Mouse (Mus musculus): ENCODE results near the gene Ppp1r36. TPM values are rescaled to one million over a fixed set of nuclear protein-coding genes. Genes with fewer than 3 reads are reported as not detected.
A peak's percentile ranks its signal among the peaks of the same experiment; 100 is the strongest.

Ppp1r36 gene
- polyA plus RNA-seq, 2 experiments: 3.1 to 4.2 TPM

DNA sequence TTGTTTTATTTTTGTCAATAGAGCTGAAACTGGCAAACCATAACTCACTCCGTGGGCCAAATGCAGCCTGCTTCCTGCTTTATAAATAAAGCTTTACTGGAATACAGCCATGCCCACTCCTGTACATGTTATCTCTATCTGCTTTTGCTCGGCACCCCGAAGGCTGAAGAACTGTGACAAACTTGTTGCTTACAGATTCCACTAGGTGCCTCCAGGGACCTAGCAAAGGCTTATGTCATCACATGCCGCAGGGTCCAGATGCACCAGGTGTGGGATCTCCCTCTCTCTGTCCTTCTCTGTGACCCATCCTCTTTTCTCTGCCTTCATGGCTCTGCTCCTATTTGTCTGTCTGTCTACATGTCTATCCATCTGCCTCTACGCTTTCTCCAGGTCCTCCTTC lies 61.8 kb downstream of the Ppp1r36 start:
- Histone ChIP-seq H3K4me1 (ENCODE audit: control insufficient read depth, insufficient read depth, low read length) (peaks cover 18% of the 10 kb centered on the region), H3K9ac (ENCODE audit: low read depth, low read length, severe bottlenecking) (no peak overlapping the region), H3K36me3 (ENCODE audit: control insufficient read depth, insufficient read depth, low read length) (no peaks in the 10 kb centered on the region), H3K27ac (replicated peaks; ENCODE audit: low read depth, low read length) (peak overlapping the region; percentile 39; the same call in 1 of the 2 replicates), H3K4me3 (replicated peaks; ENCODE audit: low read length) (no peak overlapping the region), H3K9me3 (ENCODE audit: control insufficient read depth, low read length) (no peaks in the 10 kb centered on the region), H3K27me3 (ENCODE audit: control insufficient read depth, insufficient read depth, low read length) (no peaks in the 10 kb centered on the region), H3K4me2 (replicated peaks; ENCODE audit: low read depth, low read length, severe bottlenecking) (0 out of 2 replicates have a peak overlapping the region, but pooled peaks have one; percentile 30)
- no peak for TF ChIP-seq POLR2A (IDR thresholded peaks at IDR 0.05; ENCODE audit: borderline replicate concordance, extremely low read depth, insufficient read depth, insufficient read length)
- no peak for ATAC-seq (ENCODE audit: low FRiP score, low read depth)
- 56% methylated on average over 5 of the region's 5 CpGs for WGBS
- no peak for DNase-seq (ENCODE audit: low spot score)

DNA sequence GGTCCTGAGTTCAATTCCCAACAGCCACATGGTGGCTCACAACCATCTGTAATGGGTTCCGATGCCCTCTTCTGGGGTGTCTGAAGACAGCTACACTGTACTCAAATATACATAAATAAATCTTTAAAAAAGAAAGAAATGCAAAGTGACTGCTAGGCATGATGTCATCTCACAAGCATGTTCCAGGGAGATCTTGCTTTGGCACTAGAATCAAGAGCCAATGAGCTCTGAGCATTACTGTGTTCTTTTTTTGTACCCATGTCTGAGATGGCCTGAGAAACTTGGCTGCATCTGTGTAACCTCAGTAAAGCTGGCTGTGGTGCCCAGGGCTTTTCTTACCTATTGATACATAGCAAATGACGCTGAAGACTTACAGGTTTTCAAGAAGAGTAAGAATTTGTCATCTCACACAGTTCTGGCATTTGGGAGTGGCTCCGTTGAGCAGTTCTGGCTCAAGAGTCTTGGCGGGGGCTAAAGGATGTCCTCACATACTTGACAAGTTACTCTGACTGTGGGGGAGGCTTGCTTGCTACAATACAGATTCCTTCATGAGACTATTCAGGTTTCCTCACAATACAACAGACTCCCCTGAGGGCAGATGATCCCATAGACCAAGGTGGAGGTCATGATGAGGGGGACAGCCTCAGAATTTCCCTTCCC lies 62.6 kb downstream of the Ppp1r36 start:
- H3K4me3 ChIP-seq (replicated peaks; ENCODE audit: low read length): no peak overlapping the region
- 81% methylated on average over 4 of the region's 4 CpGs for WGBS
- ATAC-seq (ENCODE audit: low FRiP score, low read depth): no peak

DNA sequence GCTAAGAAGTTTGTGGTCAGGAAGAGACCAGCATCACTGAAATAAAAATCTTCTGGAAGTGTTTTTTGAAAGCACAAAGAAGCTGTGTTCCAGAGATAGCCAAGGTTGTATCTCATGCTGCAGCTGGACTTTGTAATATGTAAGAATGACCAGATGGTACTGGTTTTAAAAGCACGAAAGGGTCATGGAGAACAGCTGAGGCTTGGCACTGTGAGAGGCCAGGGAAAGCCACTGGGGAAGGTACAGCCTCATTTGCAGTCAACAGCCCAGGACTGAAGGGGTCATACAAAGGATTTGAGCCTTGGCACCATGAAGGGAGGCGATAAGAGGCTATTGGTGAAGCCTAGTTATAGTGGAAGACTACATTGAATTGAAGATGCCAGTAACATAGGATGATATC lies 65.1 kb downstream of the Ppp1r36 start:
- no peaks in the 10 kb centered on the region for H3K27me3 ChIP-seq (ENCODE audit: control insufficient read depth, insufficient read depth, low read length)
- H3K4me3 ChIP-seq (replicated peaks; ENCODE audit: low read length): no peak overlapping the region
- H3K4me2 ChIP-seq (replicated peaks; ENCODE audit: low read depth, low read length, severe bottlenecking): no peak overlapping the region
- no peak overlapping the region for H3K9ac ChIP-seq (ENCODE audit: low read depth, low read length, severe bottlenecking)
- H3K27ac ChIP-seq (replicated peaks; ENCODE audit: low read depth, low read length): no peak overlapping the region
- TF ChIP-seq POLR2A (IDR thresholded peaks at IDR 0.05; ENCODE audit: borderline replicate concordance, extremely low read depth, insufficient read depth, insufficient read length): no peak
- H3K4me1 ChIP-seq (ENCODE audit: control insufficient read depth, insufficient read depth, low read length): peaks cover 18% of the 10 kb centered on the region
- no peaks in the 10 kb centered on the region for H3K9me3 ChIP-seq (ENCODE audit: control insufficient read depth, low read length)
- 69% methylated on average over 2 of the region's 2 CpGs for WGBS
- ATAC-seq (ENCODE audit: low FRiP score, low read depth) (no peak), DNase-seq (ENCODE audit: low spot score) (no peak)
- no peaks in the 10 kb centered on the region for H3K36me3 ChIP-seq (ENCODE audit: control insufficient read depth, insufficient read depth, low read length)

More for the DNA sequence above, 62.6 kb downstream of the Ppp1r36 start:
- DNase-seq (ENCODE audit: low spot score): no peak
- peaks cover 18% of the 10 kb centered on the region for H3K4me1 ChIP-seq (ENCODE audit: control insufficient read depth, insufficient read depth, low read length)
- no peak for TF ChIP-seq POLR2A (IDR thresholded peaks at IDR 0.05; ENCODE audit: borderline replicate concordance, extremely low read depth, insufficient read depth, insufficient read length)
- no peak overlapping the region for H3K9ac ChIP-seq (ENCODE audit: low read depth, low read length, severe bottlenecking)
- no peaks in the 10 kb centered on the region for H3K36me3 ChIP-seq (ENCODE audit: control insufficient read depth, insufficient read depth, low read length)
- H3K9me3 ChIP-seq (ENCODE audit: control insufficient read depth, low read length): no peaks in the 10 kb centered on the region
- no peak overlapping the region for H3K27ac ChIP-seq (replicated peaks; ENCODE audit: low read depth, low read length)
- no peak overlapping the region for H3K4me2 ChIP-seq (replicated peaks; ENCODE audit: low read depth, low read length, severe bottlenecking)
- H3K27me3 ChIP-seq (ENCODE audit: control insufficient read depth, insufficient read depth, low read length): no peaks in the 10 kb centered on the region

DNA sequence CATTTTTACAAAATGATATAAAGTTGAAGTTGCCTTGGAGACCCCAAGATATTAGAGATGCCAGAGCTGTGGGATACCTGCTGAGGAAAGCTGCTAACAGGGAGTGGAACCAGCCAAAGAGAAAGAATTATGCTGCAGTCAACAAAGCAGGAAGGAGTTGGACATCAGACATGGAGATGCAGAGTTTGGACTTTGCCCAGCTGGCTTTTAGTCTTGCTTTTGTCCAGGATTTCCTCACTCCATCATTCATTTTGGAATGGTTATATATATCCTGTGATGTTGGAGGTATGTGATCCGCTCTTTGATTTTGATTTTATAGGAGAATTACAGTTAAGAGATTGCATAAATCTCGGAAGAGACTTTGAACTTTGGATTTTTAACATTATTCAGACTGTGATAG lies 65.6 kb downstream of the Ppp1r36 start:
- TF ChIP-seq POLR2A (IDR thresholded peaks at IDR 0.05; ENCODE audit: borderline replicate concordance, extremely low read depth, insufficient read depth, insufficient read length): no peak
- no peak overlapping the region for H3K9ac ChIP-seq (ENCODE audit: low read depth, low read length, severe bottlenecking)
- WGBS: 81% methylated on average over 2 of the region's 2 CpGs
- no peaks in the 10 kb centered on the region for H3K27me3 ChIP-seq (ENCODE audit: control insufficient read depth, insufficient read depth, low read length)
- no peak overlapping the region for H3K4me3 ChIP-seq (replicated peaks; ENCODE audit: low read length)
- H3K27ac ChIP-seq (replicated peaks; ENCODE audit: low read depth, low read length): no peak overlapping the region
- H3K36me3 ChIP-seq (ENCODE audit: control insufficient read depth, insufficient read depth, low read length): no peaks in the 10 kb centered on the region
- no peaks in the 10 kb centered on the region for H3K9me3 ChIP-seq (ENCODE audit: control insufficient read depth, low read length)
- no peak for ATAC-seq (ENCODE audit: low FRiP score, low read depth)
- peak; percentile 52 for DNase-seq (ENCODE audit: low spot score)
- H3K4me1 ChIP-seq (ENCODE audit: control insufficient read depth, insufficient read depth, low read length): peaks cover 14% of the 10 kb centered on the region
- no peak overlapping the region for H3K4me2 ChIP-seq (replicated peaks; ENCODE audit: low read depth, low read length, severe bottlenecking)

DNA sequence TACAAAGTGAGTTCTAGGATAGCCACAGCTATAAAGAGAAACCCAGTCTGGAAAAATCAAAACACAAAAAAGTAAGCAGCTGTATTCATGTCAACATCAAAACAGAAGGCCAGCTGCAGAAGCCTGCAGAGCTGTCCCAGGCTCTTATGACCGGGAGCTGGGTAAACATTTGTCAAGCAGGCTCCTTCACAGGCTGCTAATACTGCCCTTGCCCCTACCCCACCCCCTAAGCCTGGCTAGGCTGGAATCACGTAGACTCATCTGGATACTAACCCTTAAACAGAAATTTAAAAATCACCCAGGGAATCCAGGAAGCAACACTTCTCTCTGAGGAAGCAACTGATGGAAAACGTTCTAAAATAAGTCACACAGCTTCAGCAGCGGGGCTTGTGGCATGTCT lies 67.5 kb downstream of the Ppp1r36 start:
- no peak overlapping the region for H3K4me2 ChIP-seq (replicated peaks; ENCODE audit: low read depth, low read length, severe bottlenecking)
- H3K4me3 ChIP-seq (replicated peaks; ENCODE audit: low read length): no peak overlapping the region
- no peak overlapping the region for H3K9ac ChIP-seq (ENCODE audit: low read depth, low read length, severe bottlenecking)
- no peaks in the 10 kb centered on the region for H3K9me3 ChIP-seq (ENCODE audit: control insufficient read depth, low read length)
- WGBS: 37% methylated on average over 4 of the region's 4 CpGs
- H3K4me1 ChIP-seq (ENCODE audit: control insufficient read depth, insufficient read depth, low read length): no peaks in the 10 kb centered on the region; the same call in 1 of the 2 replicates
- DNase-seq (ENCODE audit: low spot score): no peak
- no peaks in the 10 kb centered on the region for H3K36me3 ChIP-seq (ENCODE audit: control insufficient read depth, insufficient read depth, low read length)
- no peak for TF ChIP-seq POLR2A (IDR thresholded peaks at IDR 0.05; ENCODE audit: borderline replicate concordance, extremely low read depth, insufficient read depth, insufficient read length)
- no peak overlapping the region for H3K27ac ChIP-seq (replicated peaks; ENCODE audit: low read depth, low read length)
- no peaks in the 10 kb centered on the region for H3K27me3 ChIP-seq (ENCODE audit: control insufficient read depth, insufficient read depth, low read length)
- no peak for ATAC-seq (ENCODE audit: low FRiP score, low read depth)

Measured in limb, embryonic 14.5 days (tissue).